Mouse (Mus musculus): ENCODE measurements around the gene Lama5.
A peak's percentile ranks its signal among the peaks of the same experiment; 100 is the strongest.
"Not testable (repeated sequence)": the region's sequence is repeated elsewhere in the genome, so short reads cannot be mapped to it uniquely, and the experiment has no call there.

The Lama5 gene

GRCm38 (mm10) chr2:180225762-180226378, at the start of gene Lama5:
TSS of gene Lama5 (minus strand) at chr2:180225859.
- no peak for DNase-seq (ENCODE audit: low read depth, low spot score)

GRCm38 (mm10) chr2:180274523-180274922, 48.9 kb upstream of the Lama5 start:
- no peak for DNase-seq (ENCODE audit: low read depth, low spot score)

- DNase-seq (ENCODE audit: low read depth, low spot score), result peak; percentile 99
Measured at GRCm38 (mm10) chr2:180273394-180274244, 48.0 kb upstream of the Lama5 start, which contains the start of gene Cables2. TSS of gene Cables2 (minus strand) at chr2:180273496.

DNA sequence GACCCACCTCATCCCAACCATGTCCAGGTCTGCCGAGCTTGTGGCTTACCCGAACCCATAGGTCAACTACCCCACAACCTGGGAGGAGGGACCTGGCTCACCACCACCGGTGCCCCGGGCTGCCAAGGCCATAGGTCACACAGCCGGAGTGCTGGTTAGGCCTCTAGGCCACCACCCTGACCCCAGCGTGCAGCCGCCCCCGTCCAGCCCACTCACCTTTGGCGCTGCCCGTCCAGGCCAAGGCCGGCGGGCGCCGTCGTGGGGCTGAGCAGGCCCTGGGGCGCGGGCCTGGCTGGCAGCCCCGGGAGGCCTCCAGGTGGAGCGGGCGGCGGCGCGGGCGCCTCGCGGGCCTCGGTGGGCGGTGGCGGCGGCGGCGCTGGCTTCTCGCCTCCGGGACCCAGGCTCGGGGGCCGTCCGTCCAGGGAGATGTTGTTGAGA, 47.2 kb upstream of the Lama5 start:
- DNase-seq (ENCODE audit: low read depth, low spot score), result no peak

DNA sequence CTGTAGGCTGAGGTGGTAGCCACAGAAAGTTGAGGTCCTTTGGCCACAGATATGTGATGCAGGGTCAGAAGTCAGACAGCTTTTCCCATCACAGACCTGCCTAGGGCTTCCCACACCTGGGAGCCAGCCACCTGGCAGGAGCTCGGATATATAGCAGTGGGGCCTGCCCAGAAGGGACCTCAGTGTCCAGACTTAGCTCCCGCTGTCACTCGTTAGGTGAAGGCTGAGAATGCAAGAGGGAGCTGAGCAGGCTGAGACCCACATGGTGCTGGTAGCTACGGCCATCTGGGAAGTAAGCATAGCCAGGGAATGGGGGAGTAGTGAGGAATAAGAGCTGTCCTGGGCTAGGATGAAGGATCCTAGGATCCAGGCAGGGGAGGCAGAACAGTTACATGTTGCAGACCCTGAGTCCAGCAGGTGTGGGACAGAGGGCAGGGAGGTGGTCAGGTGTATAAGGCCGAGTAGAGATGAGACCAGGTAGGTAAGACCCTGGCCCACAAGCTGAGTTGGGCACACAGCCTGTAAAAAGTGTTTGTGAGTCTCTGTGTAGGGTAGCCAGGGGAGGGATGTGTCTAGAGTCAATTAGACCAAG, 46.2 kb upstream of the Lama5 start:
- DNase-seq (ENCODE audit: low read depth, low spot score), result no peak

- no peak for DNase-seq (ENCODE audit: low read depth, low spot score)
Measured at GRCm38 (mm10) chr2:180270537-180271255, 45.0 kb upstream of the Lama5 start.

- no peak for DNase-seq (ENCODE audit: low read depth, low spot score)
Measured at GRCm38 (mm10) chr2:180269329-180269728, 43.7 kb upstream of the Lama5 start.

GRCm38 (mm10) chr2:180267955-180268354, 42.3 kb upstream of the Lama5 start:
- no peak for DNase-seq (ENCODE audit: low read depth, low spot score)

DNA sequence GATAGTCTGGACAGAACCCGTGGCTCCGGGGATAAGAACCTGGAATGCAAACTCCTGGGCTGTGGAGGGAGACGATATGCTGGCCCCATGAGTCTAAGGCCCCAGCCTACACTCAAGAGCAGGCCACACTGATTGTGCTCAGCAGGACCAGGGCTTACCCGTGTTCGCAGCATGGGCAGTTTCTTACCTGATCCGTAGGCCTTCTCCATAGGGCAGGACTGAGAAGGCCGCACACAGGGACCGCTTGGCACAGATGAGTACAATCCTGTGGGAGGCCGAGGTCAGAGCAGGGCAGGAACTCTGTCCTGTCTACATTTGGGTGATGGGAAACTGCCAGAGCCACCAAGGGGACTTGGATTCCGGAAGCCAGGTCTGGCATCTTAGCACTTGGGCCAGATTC, 37.2 kb upstream of the Lama5 start:
- DNase-seq (ENCODE audit: low read depth, low spot score), result no peak

- DNase-seq (ENCODE audit: low read depth, low spot score), result no peak
Measured at GRCm38 (mm10) chr2:180262441-180262840, 36.8 kb upstream of the Lama5 start.

- no peak for DNase-seq (ENCODE audit: low read depth, low spot score)
Measured at GRCm38 (mm10) chr2:180261901-180262300, 36.2 kb upstream of the Lama5 start.

GRCm38 (mm10) chr2:180260610-180261480, 35.2 kb upstream of the Lama5 start:
- DNase-seq (ENCODE audit: low read depth, low spot score), result no peak

DNA sequence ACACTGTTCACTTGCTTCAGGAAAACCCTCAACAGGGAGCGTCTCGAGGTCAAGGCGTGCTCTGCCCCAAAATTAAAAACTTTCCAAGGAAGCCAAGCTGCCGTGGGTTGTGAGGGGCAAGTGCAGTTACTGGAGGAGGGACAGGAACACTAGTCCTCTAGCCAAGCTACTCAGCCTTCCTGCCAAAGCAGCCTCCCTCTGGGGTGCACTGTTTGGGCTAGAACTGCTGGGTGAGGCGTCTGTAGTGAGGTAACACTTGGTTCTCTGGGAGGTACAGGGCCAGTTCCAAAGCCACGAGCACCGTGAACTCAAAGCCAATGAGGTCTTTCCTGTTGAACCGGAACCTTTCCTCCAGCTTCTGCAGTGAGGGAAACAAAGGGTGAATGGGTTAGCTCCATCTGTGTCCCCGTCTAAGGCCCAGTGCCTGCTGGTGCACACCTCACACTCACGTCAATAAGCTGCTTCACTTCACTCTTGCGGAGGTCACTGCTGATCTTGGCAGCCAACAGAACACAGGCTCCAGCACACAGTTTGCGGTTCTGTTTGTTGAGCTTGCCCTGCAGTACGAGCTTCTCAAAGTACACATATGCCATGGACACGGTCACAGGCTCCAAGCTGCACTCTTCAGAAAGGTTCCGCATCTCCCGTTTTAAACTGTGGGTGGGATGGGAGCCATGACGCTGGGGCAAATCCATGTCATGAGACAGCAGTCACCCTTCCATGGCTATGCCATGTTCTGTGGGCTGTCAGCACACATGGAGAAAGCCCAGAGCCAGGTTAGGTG, 34.4 kb upstream of the Lama5 start:
- not testable (repeated sequence) for DNase-seq (ENCODE audit: low read depth, low spot score)

DNA sequence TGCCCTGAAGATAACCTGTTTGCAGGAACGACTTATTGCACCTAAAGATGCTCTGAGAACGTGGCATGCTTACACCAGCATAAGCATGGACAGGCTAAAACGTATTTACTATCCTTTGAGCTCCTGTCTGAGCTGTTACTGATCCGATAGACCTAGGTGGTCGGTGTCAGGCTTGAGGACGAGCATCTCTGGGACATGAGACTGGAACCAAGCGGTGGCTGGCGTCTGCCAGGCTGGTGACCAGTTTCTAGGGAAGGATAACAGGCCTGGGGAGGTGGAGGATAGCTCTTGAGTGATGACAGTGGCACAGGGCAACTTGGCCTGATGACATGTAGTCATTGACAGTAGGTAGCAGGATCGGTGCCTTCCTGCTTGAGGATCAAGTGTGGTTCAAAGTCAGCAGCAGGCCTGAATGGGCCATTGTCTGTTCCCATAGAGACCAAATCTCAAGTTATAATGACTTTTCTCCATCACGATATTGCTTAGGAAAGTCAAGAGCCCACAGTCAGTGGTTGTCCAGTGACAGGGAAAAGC, 33.4 kb upstream of the Lama5 start:
- DNase-seq (ENCODE audit: low read depth, low spot score), result not testable (repeated sequence)

- no peak for DNase-seq (ENCODE audit: low read depth, low spot score)
Measured at GRCm38 (mm10) chr2:180257963-180258865, 32.6 kb upstream of the Lama5 start.

- peak; percentile 98 for DNase-seq (ENCODE audit: low read depth, low spot score)
Measured at GRCm38 (mm10) chr2:180257001-180257521, 31.4 kb upstream of the Lama5 start, which contains the start of gene Rps21. TSS of gene Rps21 (plus strand) at chr2:180257377.

DNA sequence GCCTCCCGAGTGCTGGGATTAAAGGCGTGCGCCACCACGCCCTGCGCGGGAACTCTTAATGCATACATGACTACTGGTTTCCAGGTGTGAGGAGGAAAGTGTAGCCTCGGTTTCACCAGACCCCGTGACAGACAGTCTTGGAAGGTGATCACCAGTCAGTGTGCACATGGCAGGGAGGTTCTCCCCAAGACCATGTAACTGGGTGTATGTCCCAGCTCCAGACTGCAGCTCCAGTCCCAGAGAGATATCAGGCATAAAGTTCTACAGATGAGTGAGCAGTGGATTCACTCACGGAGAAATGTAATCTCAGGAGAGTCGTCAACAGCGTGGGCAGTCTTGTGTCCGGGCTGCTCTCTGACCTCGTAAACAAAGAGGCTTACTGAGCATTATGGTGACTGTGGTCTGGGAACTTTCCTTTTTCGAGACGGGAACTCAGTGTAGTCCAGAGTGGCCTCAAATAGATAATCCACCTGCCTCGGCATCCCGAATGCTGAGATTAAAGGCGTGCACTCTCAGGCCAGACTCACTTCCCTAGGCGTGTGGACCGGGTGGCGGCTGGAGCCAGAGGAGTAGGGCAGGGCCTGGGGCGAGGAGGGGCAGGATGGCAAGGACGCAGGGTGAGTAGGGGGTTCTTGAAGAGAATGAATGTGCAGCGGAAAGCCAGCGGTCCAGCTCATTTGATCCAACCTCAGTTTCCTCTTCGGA, 30.8 kb upstream of the Lama5 start:
- DNase-seq (ENCODE audit: low read depth, low spot score), result peak; percentile 30

DNA sequence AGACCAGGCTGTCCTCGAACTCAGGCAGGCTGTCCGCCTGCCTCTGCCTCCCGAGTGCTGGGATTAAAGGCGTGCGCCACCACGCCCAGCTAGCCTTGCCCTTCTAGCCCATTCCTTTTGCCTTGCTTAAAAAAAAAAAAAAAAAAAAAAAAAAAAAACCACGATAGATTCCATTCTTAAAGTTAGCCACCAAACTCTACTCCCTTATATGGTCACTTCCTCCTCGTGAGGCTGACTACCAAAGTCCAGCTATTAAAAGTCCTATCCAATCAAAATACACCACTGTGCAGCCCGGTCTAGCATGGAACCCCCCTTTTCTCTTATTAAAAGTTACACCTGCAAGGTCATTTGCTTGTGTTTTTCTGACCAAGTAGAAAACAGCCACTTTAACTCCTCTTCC, 30.0 kb upstream of the Lama5 start:
- DNase-seq (ENCODE audit: low read depth, low spot score), result peak; percentile 24
